Mouse (Mus musculus) bone marrow, adult 2 months (tissue): ENCODE results near the gene Ankrd11. TPM values are rescaled to one million over a fixed set of nuclear protein-coding genes. Genes with fewer than 3 reads are reported as not detected.

ENCODE experiments used
- H3K27ac ChIP-seq: fragments of 200-500 bp; 2 replicates; pipeline ENCODE4 v1.5.1; 2012; ENCODE audit warnings: low read depth, mild to moderate bottlenecking, control low read depth, inconsistent platforms, low read length; ENCODE audit not compliant: control insufficient read depth, poor library complexity, insufficient read depth
- H3K4me1 ChIP-seq: fragments of 200-500 bp; 2 replicates; pipeline ENCODE4 v1.6.1; 2011; ENCODE audit warnings: low read length; ENCODE audit not compliant: control insufficient read depth, insufficient read depth
- H3K4me3 ChIP-seq: fragments of 200-500 bp; replicated peaks from 2 replicates; pipeline ENCODE3; 2011; ENCODE audit warnings: mild to moderate bottlenecking, low read depth, low read length, control low read depth; ENCODE audit not compliant: control insufficient read depth
- CTCF ChIP-seq: fragments of 200-500 bp; IDR thresholded peaks from 2 replicates; pipeline ENCODE4 v1.5.1; 2011; ENCODE audit warnings: low read length, control low read depth; ENCODE audit not compliant: control insufficient read depth, insufficient read depth
- POLR2A ChIP-seq: fragments of 200-500 bp; IDR thresholded peaks from 2 replicates; pipeline ENCODE4 v1.6.1; 2011; ENCODE audit warnings: low read depth, mild to moderate bottlenecking, control low read depth, low read length, borderline replicate concordance; ENCODE audit not compliant: control insufficient read depth
- WGBS: fragments of 180-500 bp; shearing (Covaris S2); methylation state at CpG from one replicate; pipeline ENCODE4 v1.1.7; 2018; 5-methylcytosine and 5-hydroxymethylcytosine counted together
- polyA plus RNA-seq: library from polyadenylated mRNA; stranded (reverse); fragments of >200 nt; gene quantifications from 2 replicates; pipeline ENCODE4 v1.2.4, GENCODE M21; 2011; ENCODE audit warnings: low replicate concordance; ENCODE audit not compliant: missing spikeins, insufficient read depth, insufficient read length

The Ankrd11 gene
- polyA plus RNA-seq, 1 experiment = 78.7 TPM

DNA sequence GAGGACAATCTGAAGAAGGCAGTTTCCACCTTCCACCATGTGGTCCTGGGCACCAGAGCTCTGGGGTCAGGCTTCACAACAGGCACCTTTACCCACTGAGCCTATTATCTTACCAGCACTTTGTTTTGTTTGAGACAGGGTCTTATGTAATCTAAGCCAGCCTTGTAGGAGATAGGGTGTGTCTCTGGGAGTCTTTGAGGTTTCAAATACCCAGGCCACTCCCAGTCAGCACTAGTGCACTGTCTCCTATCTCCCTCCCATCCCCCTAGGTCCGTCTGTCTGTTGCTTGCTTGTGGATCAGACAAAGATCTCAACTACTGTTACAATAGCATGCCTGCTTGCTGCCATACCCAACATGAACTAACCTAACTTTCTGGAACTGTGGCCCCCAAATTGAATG is 81.1 kb downstream of the Ankrd11 start:
- Histone ChIP-seq H3K4me3 (no peak overlapping the region), H3K27ac (no peak overlapping the region), H3K4me1 (peaks cover 5% of the 10 kb centered on the region)
- 15% methylated on average over 1 of the region's 1 CpGs for WGBS
- TF ChIP-seq CTCF (no peak), POLR2A (no peak)

- no peak for TF ChIP-seq POLR2A
- TF ChIP-seq CTCF = no peak
- 78% methylated on average over 5 of the region's 5 CpGs for WGBS
- Histone ChIP-seq H3K4me1 (peaks cover 7% of the 10 kb centered on the region), H3K27ac (no peak overlapping the region), H3K4me3 (no peak overlapping the region)
Measured at GRCm38 (mm10) chr8:122960323-122960722, 81.8 kb downstream of the Ankrd11 start.

- Histone ChIP-seq H3K4me1 (peaks cover 16% of the 10 kb centered on the region), H3K27ac (no peak overlapping the region), H3K4me3 (no peak overlapping the region)
- TF ChIP-seq POLR2A (no peak), CTCF (no peak)
- 70% methylated on average over 3 of the region's 3 CpGs for WGBS
Measured at GRCm38 (mm10) chr8:122955997-122956396, 86.1 kb downstream of the Ankrd11 start.

GRCm38 (mm10) chr8:122955195-122955594 is 86.9 kb downstream of the Ankrd11 start:
- peaks cover 14% of the 10 kb centered on the region for H3K4me1 ChIP-seq

DNA sequence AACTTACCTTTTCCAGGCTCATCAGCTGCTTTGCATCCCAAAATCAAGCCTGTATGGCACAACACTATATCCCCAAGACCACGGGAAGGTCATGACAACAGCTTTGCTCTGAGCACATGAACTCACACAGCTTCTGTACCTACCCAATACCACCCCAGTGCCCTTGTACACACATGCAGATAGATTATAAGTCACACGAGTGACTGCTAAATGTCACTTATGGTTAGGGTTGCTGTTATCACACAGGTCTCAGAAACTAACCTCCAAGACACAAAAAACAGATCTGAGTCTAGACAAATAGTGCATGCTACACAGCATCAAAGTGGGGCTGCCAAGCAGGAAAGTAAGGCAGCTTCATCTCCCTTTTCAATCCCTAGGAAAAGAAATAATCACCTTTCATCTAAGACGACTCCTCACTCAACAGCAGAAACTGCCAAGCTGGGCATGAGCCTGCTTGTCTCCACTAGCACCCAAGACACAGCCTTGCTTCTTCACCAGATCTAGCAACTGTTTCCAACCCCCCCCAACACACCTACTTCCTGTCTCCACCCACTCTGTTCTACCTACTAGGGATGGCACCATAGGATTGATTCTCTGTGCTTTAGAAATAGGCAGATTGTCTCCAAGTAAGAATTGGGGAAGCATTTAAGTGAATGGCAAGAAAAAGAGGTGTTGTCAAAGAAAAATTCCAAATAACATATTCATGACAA is 87.8 kb downstream of the Ankrd11 start:
- H3K4me3 ChIP-seq = no peak overlapping the region
- 37% methylated on average over 3 of the region's 3 CpGs for WGBS
- peaks cover 14% of the 10 kb centered on the region for H3K4me1 ChIP-seq
- H3K27ac ChIP-seq = no peak overlapping the region
- no peak for TF ChIP-seq CTCF
- no peak for TF ChIP-seq POLR2A

More at GRCm38 (mm10) chr8:122955195-122955594, 86.9 kb downstream of the Ankrd11 start:
- no peak overlapping the region for H3K4me3 ChIP-seq
- H3K27ac ChIP-seq = no peak overlapping the region
- no peak for TF ChIP-seq POLR2A
- no peak for TF ChIP-seq CTCF

DNA sequence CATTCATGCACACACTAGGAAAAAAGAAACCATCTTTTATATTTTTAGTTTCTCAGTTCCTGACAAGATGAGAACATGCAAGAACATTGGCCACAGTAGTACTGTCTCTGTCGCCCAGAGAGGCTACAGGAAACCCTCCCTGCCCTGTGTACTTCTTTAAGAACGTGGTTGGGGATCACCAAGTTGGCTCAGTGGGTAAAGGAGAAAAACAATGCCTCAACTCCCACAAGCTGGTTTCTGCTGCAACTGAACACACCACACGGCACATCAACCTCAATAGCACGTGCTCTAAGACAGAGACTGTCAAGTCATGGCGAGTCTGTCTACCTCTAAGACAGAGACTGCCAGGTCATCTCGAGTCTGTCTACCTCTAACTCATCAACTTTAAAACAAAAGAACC is 89.0 kb downstream of the Ankrd11 start:
- no peak overlapping the region for H3K4me3 ChIP-seq
- WGBS = 13% methylated on average over 6 of the region's 6 CpGs
- H3K27ac ChIP-seq = no peak overlapping the region
- peaks cover 14% of the 10 kb centered on the region for H3K4me1 ChIP-seq
- no peak for TF ChIP-seq CTCF
- no peak for TF ChIP-seq POLR2A

- Histone ChIP-seq H3K4me1 (peaks cover 14% of the 10 kb centered on the region), H3K27ac (no peak overlapping the region)
Measured at GRCm38 (mm10) chr8:122951456-122951855, 90.6 kb downstream of the Ankrd11 start.

GRCm38 (mm10) chr8:122949701-122950100 is 92.4 kb downstream of the Ankrd11 start:
- TF ChIP-seq CTCF (no peak), POLR2A (no peak)
- H3K4me3 ChIP-seq = no peak overlapping the region
- 80% methylated on average over 5 of the region's 5 CpGs for WGBS
- peaks cover 10% of the 10 kb centered on the region; the same call in 1 of the 2 replicates for H3K4me1 ChIP-seq
- H3K27ac ChIP-seq = no peak overlapping the region

More at GRCm38 (mm10) chr8:122951456-122951855, 90.6 kb downstream of the Ankrd11 start:
- TF ChIP-seq POLR2A (no peak), CTCF (no peak)
- no peak overlapping the region for H3K4me3 ChIP-seq
- 78% methylated on average over 5 of the region's 5 CpGs for WGBS

- Histone ChIP-seq H3K27ac (no peak overlapping the region), H3K4me1 (0 out of 2 replicates have a peak, but pooled peaks cover 2% of the 10 kb centered on the region), H3K4me3 (no peak overlapping the region)
- TF ChIP-seq CTCF = no peak
- WGBS = 70% methylated on average over 2 of the region's 2 CpGs
Measured at GRCm38 (mm10) chr8:122945775-122946174, 96.3 kb downstream of the Ankrd11 start.
